Mouse (Mus musculus) embryonic fibroblast, embryonic 13.5 days (primary cell): ENCODE results near the gene Uncx.

Source experiments
- CTCF ChIP-seq: IDR thresholded peaks from 2 replicates; pipeline ENCODE4 v1.5.1; 2011; ENCODE audit warnings: mild to moderate bottlenecking, control low read depth, low read length, moderate library complexity, borderline replicate concordance; ENCODE audit not compliant: insufficient read depth
- POLR2A ChIP-seq: IDR thresholded peaks from 2 replicates; pipeline ENCODE4 v1.6.1; 2011; ENCODE audit warnings: low read depth, mild to moderate bottlenecking, control low read depth, low read length, moderate library complexity

DNA sequence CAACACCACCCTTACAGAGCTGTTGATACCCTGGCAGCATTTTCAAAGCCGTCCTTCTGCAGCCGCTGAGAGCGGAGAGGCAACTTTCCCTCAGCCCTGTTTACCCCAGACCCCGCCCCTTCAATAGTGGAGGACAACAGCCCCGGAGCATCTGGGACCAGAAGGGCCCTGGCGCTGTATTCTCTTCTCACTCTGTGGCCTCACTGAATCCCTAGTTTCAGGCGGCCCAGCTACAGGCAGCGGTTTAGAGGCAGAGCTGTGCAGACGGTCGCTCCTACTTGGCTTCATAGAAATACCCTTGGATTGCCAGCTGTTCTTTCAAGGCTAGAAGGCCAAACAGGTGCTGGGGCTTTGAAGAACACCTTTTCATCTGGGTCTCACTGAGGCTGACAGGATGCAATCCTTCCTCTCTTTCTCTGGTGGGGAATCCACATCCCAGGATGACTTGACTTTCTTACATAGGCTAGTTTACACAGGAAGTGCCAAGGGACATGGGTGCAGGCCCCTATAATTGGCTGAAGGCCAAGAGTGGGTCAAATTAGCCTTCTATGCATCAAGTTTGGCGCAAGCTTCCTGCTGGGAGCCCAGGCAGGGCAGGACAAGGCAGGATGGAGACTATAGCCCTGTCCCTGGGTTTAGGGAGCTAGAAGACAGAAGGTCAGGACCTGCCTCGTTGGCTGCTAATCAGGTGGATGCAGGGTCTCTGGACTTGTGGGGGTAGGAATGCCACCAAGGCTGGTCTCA lies 15.8 kb downstream of the Uncx start:
- TF ChIP-seq CTCF (no peak), POLR2A (no peak)
